In genomic region chr17:35222299-35222698, GRCm38 (mm10) we compare ENCODE assay signal across 12 mouse cellular contexts. TPM values are rescaled to one million over a fixed set of nuclear protein-coding genes. Genes with fewer than 3 reads are reported as not detected.
A peak's percentile ranks its signal among the peaks of the same experiment; 100 is the strongest.
DNase-seq lines count a peak whose midpoint lies in the region; TF ChIP-seq lines count a peak whose summit lies in the region.
"Had no signal": no experiment of that assay in that cellular context is flagged by ENCODE, and none has a peak within 500 bp of the region (broad histone marks: within the 10 kb centered on the region; RNA-seq: fewer than 3 reads in every experiment).

No protein-coding gene starts in this region.

- H3K27me3 ChIP-seq in heart, adult 2 months (ENCODE audit: control insufficient read depth, insufficient read depth, low read length), result no peaks in the 10 kb centered on the region
- H3K27me3 ChIP-seq in heart, embryonic 10.5 days (ENCODE audit: insufficient read depth, poor library complexity, severe bottlenecking), result no peaks in the 10 kb centered on the region

- no peak for TF ChIP-seq CTCF in heart, adult 2 months (IDR thresholded peaks at IDR 0.05)

- no peak for TF ChIP-seq POLR2A in heart, adult 2 months (IDR thresholded peaks at IDR 0.05; ENCODE audit: insufficient read depth, low read depth, low read length)

- H3K79me2 ChIP-seq in heart, adult 2 months (replicated peaks; ENCODE audit: control insufficient read depth, insufficient read depth, low read length), result 0 out of 2 replicates have a peak, but pooled peaks cover 1% of the 10 kb centered on the region

- intact Hi-C loops in heart, adult 2 months (cut with DNase I), result no loop called here

- no peaks in the 10 kb centered on the region for H3K9me3 ChIP-seq in heart, embryonic 10.5 days

- peaks cover 18% of the 10 kb centered on the region for H3K4me1 ChIP-seq in heart, adult 2 months (ENCODE audit: control insufficient read depth, insufficient read depth, low read length)
- peaks cover 38% of the 10 kb centered on the region for H3K4me1 ChIP-seq in heart, embryonic 10.5 days

- TF ChIP-seq EP300 in heart, adult 2 months (IDR thresholded peaks at IDR 0.05; ENCODE audit: insufficient read depth, low read depth, low read length), result no peak

- H3K9ac ChIP-seq in heart, adult 2 months (ENCODE audit: low read depth, low read length), result peak overlapping the region; percentile 43

- no peak overlapping the region for H3K4me3 ChIP-seq in heart, adult 2 months
- no peak overlapping the region for H3K4me3 ChIP-seq in heart, embryonic 10.5 days

- WGBS in heart, adult 2 months, result 43% methylated on average over 6 of the region's 6 CpGs
- 65% methylated on average over 6 of the region's 6 CpGs for WGBS in heart, embryonic 10.5 days

- H3K36me3 ChIP-seq in heart, adult 2 months (ENCODE audit: control insufficient read depth, insufficient read depth, low read length), result peaks cover 3% of the 10 kb centered on the region; the same call in 1 of the 2 replicates
- peaks cover 44% of the 10 kb centered on the region for H3K36me3 ChIP-seq in heart, embryonic 10.5 days

- peak overlapping the region; percentile 67 for H3K27ac ChIP-seq in heart, adult 2 months
- H3K27ac ChIP-seq in heart, embryonic 10.5 days, result no peak overlapping the region; the same call in 1 of the 2 replicates

- DNase-seq in heart, adult 2 months, result peak; percentile 35 to 44
- no peak for DNase-seq in heart, embryonic 10.5 days (ENCODE audit: low spot score)
- DNase-seq in CD4-positive helper T cell, adult 2 months (ENCODE audit: low read depth, low spot score), result peak; percentile 64
- peak; percentile 18 for DNase-seq in liver
- DNase-seq in naive thymus-derived CD4-positive, alpha-beta T cell, adult 2 months (ENCODE audit: low read depth), result peak; percentile 54
- DNase-seq in B cell, adult 2 months, result no peak
- DNase-seq in right cerebral cortex, postnatal 25 days, result no peak
- DNase-seq in spleen, postnatal 4 days (ENCODE audit: low spot score in 2 of 2), result no peak
- DNase-seq: gastrocnemius, postnatal 36 days had no signal

RNA-seq across cellular contexts. Expression of gene Gm16181, which starts 1.7 kb away (rescaled TPM):
- not detected for total RNA-seq in heart, adult 2 months (2021)
- polyA plus RNA-seq in heart, adult 2 months (2012; rRNA removed), result 2.1 and 3.2 TPM in 2 replicates
- 0.30 TPM in 1 of 2 replicates, not detected in the other for polyA plus RNA-seq in heart, embryonic 10.5 days (2016; fragmentation: Nextera tagmentation; extraction: Ambion mirVana)
- total RNA-seq: adrenal gland, adult 18-20 months; gastrocnemius, postnatal 36 days had no signal
- polyA plus RNA-seq: limb, embryonic 14.5 days had no signal

RNA-seq across cellular contexts. Expression of gene Atp6v1g2, which starts 11.2 kb away (rescaled TPM):
- total RNA-seq in heart, adult 2 months (2021), result 1 to 10 TPM; 3.0 to 3.2 TPM
- polyA plus RNA-seq in heart, adult 2 months (2012; rRNA removed), result 6.4 and 10.1 TPM in 2 replicates
- polyA plus RNA-seq in heart, embryonic 10.5 days (2016; fragmentation: Nextera tagmentation; extraction: Ambion mirVana), result 6.5 and 10.1 TPM in 2 replicates

RNA-seq across cellular contexts. Expression of gene Nfkbil1, which starts 13.3 kb away (rescaled TPM):
- 1 to 10 TPM; 6.5 to 8.2 TPM for total RNA-seq in heart, adult 2 months (2021)
- 3.9 and 5.0 TPM in 2 replicates for polyA plus RNA-seq in heart, adult 2 months (2012; rRNA removed)
- 8.4 and 10.4 TPM in 2 replicates for polyA plus RNA-seq in heart, embryonic 10.5 days (2016; fragmentation: Nextera tagmentation; extraction: Ambion mirVana)

RNA-seq across cellular contexts. Expression of gene Lta, which starts 17.1 kb away (rescaled TPM):
- total RNA-seq in heart, adult 2 months (2021), result under 1 TPM in 1 of 2 experiments, not detected in 1; 0.23 TPM
- 0.12 TPM in 1 of 2 replicates, not detected in the other for polyA plus RNA-seq in heart, adult 2 months (2012; rRNA removed)
- not detected in 2 replicates for polyA plus RNA-seq in heart, embryonic 10.5 days (2016; fragmentation: Nextera tagmentation; extraction: Ambion mirVana)
- total RNA-seq: adrenal gland, adult 18-20 months had no signal
- polyA plus RNA-seq: kidney, embryonic 14.5 days had no signal

RNA-seq across cellular contexts. Expression of gene Ddx39b, which starts 19.2 kb away (rescaled TPM):
- total RNA-seq in heart, adult 2 months (2021), result 10 to 100 TPM; 82.3 to 83.4 TPM
- 148 and 178 TPM in 2 replicates for polyA plus RNA-seq in heart, adult 2 months (2012; rRNA removed)
- polyA plus RNA-seq in heart, embryonic 10.5 days (2016; fragmentation: Nextera tagmentation; extraction: Ambion mirVana), result 367 and 489 TPM in 2 replicates

Comparison
In these comparisons a context has a peak if more than half of its experiments do, and no peak if none do; other contexts are left out.
1. DNase-seq: peak in heart, adult 2 months (2 of 2), CD4-positive helper T cell, adult 2 months (single experiment), liver (single experiment) and naive thymus-derived CD4-positive, alpha-beta T cell, adult 2 months (single experiment); none in heart, embryonic 10.5 days (single experiment), B cell, adult 2 months (0 of 2), right cerebral cortex, postnatal 25 days (single experiment) and spleen, postnatal 4 days (0 of 2).